Mouse (Mus musculus): ENCODE data around the gene Kdm6b. TPM values are rescaled to one million over a fixed set of nuclear protein-coding genes. Genes with fewer than 3 reads are reported as not detected.
A peak's percentile ranks its signal among the peaks of the same experiment; 100 is the strongest.

Gene Kdm6b
- total RNA-seq, 2 experiments from 2014 or later: 41.7 to 42.8 TPM

DNA sequence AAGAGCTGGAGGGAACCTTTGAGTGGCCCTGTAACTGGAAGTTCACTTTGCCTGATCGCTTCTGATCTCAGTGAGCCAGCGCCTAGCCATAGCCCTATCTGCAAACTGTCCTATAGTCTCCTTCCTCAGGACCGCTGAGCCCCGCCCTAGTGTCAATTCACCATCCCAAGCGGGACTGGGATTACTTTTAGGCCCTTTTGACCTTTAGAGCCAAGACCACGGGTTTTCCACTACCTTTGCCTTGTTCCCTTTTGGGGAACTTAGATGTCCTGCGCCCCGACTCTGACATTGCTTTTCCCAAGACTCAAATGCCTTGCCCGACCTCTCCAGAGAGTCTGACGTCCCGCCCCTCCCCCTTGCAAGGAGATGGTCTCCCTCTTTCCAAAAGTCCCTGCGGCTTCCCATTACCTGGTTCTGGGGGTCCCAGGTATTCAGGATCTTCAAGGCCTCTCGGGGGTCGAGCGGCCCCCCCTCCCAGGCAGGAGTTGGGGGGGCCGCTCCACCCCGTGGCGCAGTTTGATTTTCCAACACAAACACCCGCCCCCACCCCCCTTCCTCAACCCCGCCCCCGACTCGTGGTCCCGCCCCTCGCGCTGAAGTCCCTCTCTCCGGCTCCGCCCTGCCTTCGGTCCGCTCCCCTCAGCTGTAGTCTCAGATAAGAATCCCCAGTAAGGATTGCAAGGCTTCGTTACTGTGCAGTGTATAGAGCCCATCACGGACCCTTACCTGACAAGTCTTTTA is 6.5 kb upstream of the Kdm6b start:
- DNase-seq (ENCODE audit: low spot score in 2 of 2): no peak

DNA sequence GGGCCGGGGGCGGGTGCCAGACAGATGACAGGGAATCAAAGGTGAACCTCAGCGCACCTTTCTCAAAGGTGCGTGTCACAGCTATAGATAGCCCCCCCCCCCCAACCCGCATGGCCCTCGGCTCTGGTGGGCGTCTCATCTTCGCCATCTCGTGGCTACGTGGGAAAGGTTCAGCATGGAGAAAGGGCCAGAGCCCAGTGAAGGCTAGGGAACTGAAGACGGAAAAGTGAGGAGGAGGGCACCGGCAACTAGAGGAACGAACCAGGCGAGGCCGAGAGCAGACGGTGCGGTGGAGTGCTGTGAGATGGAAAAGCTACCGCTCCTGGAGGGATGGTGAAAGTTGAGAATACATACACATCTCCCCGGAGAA is 6.0 kb upstream of the Kdm6b start:
- no peak for DNase-seq (ENCODE audit: low spot score in 2 of 2)

DNA sequence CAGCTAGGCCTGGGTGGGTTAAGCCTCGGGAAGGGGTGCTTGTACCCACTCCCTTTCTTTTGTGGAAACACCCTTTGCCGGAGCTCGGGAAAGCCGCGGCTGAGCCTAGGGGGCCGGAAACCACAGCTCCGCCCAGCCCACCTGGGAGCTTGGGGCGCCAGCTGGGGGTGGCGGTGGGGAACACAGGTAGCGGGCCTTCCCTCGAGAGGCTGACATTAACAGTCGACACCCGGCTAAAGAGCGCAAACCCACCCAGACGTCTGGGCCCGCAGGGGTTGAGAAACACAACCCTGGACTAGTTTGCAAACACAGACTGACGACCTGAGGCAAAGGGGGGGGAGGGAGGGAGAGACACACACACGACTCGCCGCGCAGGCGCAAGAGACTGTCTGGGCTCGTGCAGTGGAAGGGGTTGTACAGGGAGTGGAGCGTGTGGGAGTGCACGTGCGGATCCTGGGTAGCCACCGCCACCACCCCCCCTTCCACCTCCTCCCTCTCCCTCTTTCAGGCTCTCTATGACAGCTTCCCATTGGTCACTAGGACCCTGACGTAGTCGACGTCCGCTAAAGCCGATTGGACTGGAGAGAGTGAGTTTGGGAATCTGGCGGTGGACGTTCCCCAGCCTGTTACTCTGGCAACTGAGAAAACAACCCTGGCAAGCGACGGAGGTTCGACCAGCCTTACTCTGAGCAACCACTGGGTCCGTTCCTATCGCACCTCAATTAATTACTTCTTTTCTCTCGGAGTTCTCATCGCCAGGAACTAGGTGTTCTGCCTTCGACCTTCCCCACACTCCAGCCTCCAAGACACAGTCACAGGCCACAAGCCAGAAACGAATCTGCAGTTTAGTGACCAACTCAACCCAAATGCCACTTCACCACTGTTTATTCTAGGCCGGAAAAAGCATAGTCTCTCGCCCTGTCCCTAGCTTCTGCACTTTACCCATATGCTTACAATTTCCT is 5.3 kb upstream of the Kdm6b start:
- DNase-seq (ENCODE audit: low spot score in 2 of 2): peak; percentile 85 to 96

DNA sequence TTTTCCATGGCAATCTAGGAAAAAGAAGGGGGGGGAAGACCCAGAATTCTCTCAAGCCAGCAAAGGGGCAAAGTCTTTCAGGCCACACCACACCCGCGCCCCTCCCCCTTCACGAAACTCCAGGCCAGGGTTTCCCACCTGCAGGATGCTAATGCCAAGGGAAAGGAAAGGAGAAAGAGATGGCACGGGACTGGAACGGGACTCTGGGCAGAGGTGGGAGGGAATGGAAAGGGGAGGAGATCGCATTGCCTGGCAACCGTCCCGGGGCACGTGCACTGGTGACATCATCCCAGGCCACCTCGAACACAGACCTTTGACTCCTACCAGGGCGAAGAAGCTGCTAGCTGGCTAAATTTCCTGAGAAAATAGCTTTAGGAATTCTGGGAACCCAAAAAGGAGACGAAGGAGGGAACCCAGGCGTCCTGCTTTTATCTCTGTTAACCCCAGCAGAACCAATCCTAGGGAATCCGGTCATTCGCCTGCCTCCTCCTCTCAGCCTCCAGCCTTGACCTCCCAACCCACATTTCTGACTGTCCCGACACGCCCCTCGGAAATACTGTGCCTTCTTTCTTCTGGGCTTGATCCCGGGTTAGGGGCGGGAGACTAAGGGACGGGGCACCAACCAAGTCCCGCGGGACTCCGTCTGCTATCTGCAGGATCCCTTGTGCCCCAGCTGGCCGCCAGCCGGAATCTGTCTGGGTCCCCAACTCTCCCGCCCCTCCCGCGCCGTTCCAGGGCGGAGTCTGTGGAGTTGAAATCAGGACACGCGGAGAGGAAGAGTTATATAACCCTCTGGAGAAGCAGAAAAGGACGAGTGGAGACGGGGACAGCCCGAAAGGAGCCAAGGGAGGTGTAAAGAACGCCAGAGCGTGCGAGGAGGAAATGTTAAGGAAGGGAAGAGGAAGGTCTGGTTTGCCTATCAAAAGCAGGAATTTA is 4.2 kb upstream of the Kdm6b start:
- DNase-seq (ENCODE audit: low spot score in 2 of 2): peak; percentile 92 to 96

DNA sequence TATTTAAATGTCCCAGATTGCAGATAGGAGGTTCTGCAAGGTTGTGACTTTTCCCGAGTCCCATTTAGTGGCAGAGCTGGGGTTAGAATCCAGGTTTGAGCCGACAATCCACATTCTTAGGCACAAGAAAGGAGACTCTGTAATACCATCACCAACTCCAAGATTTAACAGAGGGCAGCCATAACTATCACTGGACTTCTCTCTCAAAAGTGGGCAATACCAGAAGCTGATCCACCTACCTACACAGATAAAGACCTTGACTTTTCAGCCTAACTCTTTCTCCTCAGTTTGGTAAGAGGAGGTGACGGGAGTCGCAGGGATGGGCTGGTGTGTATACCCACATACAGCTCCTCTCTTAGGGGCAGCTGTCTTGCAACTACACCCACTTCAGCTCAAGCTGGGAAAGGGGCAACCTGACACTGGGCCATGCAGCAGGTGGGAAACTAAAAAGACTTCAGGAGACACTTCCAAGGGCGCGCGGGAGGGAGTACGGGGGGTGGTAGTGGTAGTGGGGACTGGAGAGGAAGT is 3.5 kb upstream of the Kdm6b start:
- DNase-seq (ENCODE audit: low spot score in 2 of 2): no peak

DNA sequence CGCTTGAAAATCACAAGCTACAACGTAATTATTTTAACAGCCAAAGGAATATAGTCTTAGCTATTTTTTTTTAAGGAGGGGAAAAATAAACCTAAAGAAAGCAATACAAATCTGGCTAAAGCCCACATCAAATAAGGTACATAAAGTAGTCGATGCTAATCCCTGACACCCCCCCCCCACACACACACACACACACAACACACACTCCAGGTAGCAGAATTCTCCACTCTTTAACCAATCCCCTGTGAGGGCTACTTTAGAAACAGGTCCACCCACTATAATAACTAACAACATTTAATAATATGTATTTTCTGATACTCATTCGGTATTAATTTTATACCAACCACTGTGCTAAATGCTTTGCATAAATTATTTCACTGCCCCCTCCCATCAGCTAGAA is 3.0 kb upstream of the Kdm6b start:
- DNase-seq (ENCODE audit: low spot score in 2 of 2): no peak

DNA sequence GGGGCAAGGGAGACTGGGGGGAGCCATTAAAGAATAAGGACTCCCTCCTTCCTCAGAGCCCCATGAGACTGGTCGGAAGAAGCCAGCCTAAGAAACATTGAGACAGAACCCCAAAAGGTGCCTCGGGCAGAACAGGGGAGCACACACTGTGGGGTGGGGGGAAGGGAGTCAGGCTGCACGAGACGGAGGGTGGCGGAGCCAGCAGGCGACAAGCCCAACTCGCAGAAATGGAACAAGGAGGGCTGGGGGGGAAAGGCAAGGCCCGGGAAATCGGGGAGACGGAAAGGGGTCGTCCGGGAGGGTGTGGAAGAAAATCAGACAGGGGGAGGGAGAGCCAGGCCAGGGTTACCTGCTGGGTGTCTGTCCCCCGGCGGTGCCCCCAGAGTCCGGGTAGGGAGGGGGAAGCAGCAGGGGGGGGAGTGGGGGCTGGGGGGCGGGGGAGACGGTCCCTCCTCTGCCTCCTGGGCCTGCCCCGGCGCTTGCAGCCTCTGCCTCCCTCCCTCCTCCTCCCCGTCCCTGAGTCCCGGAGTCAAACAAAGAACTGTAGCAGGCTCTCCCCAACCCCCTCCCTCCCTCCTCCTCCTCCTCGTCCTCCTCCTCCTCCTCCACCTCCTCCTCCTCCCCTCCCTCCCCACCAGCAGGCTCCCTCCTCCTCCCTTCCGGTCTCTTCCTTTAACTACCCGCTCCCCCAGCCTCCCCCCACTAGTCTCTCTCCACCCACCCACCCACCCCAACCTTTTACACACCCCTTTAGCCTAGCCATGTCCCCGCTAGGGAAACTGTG is 2.4 kb upstream of the Kdm6b start:
- DNase-seq (ENCODE audit: low spot score in 2 of 2): peak in 1 of 2 experiments; percentile 63

DNA sequence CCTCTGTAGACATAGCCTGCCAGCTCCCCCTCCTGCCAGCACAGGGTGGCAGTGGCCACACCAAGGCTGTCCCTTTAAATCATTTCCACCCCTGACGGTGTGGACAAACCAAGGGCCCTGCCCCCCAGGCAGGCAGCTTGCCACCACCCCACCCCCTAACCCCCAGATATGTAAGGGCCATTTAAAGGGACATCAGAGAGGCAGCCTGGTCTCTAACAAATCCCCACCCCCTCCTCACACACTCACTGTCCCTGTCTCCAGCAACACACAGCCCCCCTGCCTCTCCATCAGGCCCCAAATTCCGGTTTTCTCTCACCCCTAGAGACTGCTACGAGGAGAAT is 1.8 kb upstream of the Kdm6b start:
- peak; percentile 59 to 75 for DNase-seq (ENCODE audit: low spot score in 2 of 2)

DNA sequence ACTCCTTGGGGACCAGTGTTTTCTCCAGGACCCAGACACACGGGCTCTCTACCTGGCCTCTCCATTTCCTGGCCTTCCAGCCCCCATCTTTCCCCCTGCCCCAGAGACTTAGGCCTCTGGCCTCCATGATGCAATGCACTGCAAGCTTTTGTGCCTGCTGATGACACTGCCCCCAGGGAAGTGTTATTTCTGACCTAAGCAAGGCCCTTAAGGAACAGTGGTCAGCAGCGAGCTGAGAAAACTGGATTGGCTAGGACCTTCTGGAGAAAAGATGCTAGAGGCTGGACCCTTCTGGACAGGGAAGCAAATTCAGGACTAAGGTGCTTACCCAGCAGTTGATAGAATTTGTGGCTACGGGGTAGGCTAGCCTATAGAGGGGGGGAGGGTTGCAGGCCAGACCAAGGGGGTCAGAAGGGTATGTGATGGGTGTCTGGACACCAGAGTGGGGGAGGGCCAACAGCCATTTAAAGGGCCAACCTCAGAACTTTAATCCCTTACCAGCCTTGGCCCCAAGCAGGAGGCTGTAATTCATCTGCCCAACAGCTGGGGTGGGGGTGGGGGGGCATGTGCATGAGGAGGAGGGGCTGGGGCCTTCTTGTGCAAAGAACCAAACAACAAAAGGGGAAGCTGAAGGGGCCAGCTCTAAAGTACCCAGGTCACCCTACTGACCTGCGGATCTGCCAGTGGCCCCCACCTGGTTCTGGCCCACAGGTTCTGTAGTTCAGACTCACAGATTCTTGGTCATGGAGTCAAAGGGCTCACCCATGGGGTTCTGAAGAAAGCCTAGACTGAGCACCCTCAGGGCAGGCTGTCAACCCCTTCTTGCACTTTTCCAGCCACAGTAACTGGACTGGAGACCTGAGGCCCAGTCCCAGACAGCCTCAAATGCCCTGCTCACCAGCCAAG is 1.2 kb upstream of the Kdm6b start:
- DNase-seq (ENCODE audit: low spot score in 2 of 2): no peak

DNA sequence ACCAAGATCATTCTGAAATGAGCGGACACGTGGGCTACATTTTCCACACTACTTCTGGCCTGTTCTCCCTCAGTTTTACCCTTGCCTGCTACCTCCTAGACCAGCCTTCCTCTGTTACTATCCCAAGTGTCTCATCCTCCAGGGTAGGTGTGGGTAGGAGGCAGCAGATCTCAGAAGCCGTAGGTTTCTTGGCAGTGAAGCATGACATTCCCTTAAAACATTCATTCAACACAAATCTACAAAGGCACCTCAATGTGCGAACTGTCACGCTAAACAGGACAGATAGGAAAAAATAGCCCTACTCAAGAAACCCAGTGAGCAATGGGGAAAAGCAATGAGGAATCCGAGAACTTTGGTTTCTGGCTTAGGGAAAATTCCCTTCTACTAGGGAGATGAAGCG is 927 bp downstream of the Kdm6b start:
- DNase-seq (ENCODE audit: low spot score in 2 of 2): no peak

DNA sequence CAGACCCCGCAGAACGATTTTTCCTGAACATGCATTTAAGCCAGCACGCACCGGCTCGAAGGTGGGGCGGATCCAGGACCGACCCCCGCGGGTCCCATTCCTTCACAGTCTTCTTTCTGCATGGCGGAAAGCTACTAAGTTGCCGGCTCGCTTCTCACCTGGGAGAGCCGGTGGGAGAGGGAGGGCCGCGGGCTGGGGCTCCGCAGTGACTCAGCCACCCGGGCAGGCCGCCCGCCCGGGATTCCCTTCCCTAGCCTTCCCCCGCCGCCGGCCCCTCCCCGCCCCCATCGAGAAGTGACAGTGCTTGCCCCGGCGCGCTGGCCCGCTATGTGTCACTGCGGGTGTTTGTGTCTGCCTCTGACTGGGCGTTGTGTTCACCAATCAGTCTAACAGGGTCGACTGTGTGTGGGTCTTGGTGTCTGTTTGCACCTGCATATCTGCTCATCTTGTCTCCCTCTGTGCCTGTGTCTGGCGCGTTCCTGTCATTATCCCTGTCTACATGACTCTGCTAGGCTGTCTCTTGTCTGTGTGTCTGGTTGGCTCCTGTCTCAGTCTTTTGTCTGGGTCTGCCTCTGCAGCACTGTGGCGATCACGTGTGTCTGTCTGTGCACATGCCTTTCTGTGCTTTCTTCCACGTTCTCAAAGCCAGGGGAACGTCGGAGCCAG is 1.8 kb downstream of the Kdm6b start:
- peak in 1 of 2 experiments; percentile 51 for DNase-seq (ENCODE audit: low spot score in 2 of 2)

DNA sequence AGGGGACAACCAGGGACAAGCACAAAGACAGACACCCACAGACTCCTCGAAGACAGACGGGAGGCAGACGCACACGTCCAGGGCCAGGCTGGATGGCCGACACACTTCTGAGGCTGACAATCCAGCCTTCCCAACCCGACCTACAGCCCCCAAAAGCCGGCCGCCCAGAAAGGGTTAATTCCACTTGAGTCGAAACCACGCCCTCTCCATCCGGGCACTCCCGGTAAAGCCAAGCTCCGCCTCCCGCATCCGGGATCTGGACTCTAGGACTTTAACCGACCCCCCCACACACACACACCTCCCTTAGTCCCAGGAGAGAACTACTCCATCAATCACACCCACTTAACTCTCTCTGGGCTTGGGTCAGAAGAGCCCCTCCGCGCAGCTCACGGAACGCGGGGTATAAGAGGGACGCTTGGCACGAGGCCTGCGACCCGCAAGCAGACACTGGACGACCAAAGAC is 2.4 kb downstream of the Kdm6b start:
- peak; percentile 93 to 96 for DNase-seq (ENCODE audit: low spot score in 2 of 2)

DNA sequence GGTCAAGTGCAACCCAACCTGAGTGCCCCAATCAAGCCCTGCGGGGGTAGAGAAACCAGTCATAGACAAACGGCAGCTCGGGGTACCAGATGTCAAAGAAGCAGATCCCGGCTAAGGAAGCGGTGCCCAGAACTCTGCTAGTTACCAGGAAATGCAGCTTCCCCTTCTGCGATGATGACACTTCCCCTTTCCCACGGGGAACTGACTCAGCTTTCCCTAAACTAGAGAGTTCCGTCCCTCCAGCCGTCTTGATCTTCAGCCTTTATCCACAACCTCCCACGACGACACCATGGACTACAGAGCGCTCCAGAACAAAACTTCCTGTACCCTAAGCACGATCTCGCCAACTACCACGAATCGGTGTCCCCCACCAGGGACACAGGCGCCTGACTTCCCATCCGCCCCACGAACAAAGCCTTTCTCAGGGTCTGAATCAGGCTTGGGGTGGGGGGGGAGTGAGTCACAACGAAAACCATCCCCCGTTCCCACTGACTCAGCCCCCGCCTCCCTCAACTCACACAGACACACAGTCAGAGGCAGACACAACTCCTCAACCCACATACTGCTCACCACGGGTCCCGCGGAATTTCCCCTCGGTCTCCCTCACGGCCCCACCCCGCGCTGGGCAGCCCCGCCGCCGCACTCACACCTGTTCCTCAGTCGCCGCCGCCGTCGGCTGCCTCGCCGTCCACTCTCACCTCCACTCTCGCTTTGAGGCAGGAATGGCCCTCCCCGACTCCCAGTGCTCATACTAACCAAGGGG is 3.0 kb downstream of the Kdm6b start:
- DNase-seq (ENCODE audit: low spot score in 2 of 2): peak; percentile 65 to 70

DNA sequence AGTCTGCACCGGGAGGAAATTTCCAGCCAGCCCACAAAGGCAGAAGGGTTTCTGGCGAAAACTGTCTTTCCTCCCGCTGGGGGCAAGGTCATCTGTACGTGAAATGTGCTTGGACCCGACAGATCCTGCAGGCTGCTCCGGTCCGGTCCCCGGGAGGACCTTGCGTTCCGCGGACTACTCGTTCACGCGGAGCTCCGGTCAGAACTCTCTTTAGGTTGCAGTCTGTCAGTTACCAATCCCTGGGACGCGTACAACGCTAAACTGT is 3.5 kb downstream of the Kdm6b start:
- DNase-seq (ENCODE audit: low spot score in 2 of 2): peak in 1 of 2 experiments; percentile 55

DNA sequence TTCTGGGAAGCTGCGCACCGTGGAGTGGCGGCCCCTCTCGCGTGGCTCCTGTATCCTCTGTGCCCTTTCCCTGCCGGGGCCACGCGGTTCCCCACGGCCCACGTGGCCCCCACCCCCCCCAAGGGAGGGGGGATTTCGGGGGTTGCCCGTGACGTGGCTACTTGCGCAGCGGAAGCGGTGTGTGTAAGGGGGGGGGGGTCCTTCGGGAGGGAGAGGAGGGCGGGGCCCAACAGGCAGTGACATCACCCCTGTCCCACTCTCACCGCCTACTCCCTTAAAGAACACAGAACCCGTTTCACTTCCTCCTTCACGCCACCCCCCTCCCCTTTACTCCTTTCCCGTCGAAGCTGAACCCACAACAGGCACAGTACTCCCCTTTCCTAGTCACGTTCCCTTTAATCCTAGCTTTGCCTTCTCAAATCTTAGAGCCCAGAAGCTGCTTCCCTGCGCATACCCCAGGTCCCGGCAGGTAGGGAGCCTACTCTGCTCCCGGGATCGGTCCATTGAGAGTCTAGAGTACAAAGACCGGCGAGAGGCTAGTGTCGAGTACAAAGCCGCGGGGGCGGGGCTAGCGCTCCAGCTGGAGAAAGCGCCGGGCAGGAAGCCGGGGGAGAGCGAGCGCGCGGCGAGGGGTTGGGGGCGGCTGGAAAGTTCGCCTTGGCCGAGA is 4.0 kb downstream of the Kdm6b start:
- peak; percentile 80 to 83 for DNase-seq (ENCODE audit: low spot score in 2 of 2)

DNA sequence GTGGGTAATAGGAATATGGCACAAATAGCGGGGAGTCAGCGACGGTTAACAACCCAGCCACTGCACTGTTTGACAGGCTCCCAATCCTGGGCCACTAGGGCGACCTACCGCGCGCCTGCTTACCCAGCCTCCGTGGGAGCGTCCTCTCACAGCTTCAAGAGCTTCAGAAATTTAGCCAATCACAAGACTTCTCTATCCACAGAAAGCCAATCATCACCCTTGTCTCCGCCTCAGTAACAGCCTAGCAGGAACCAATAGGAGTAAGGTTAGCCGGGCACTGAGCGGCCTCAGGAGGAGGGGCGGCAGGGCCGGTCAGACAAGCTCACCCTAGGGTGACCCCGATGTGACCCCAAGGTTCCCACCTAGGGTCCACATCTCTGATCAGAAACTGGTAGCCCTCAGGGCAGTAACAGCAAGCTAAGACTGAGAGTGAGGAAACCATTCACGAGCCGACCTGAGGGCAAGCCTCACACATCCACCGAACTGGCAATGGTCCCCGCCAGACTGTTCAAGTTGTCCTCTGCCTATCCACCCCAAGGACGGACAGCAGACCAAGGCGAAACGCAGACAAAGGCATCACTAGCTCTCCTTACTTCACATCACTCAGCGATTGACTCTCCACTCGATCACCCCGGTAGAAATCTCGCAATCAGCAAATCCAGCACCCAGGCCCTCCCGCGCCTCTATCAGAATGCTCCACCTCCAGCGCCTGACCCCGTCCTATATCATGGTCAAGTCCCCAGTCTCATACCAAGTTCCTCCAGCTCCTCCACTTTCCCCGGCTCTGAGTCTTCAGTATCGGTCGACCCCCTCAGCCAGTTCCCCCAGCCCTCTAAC is 4.7 kb downstream of the Kdm6b start:
- DNase-seq (ENCODE audit: low spot score in 2 of 2): peak; percentile 82 to 91

DNA sequence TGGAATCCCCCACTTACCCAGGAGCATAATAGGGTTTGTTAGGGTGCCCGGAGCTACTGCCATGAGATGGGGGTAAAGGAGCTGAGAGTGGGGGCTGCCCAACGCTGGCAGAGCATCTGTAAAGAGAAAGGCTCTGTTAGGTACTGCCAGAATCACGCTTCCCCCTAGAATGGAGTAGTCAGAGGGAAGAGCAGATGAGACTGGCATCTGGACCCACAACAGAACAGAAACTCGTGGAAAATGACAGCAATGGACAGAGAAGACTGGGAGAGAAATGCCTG is 5.8 kb downstream of the Kdm6b start:
- DNase-seq (ENCODE audit: low spot score in 2 of 2): no peak

Measured in layer of hippocampus, postnatal 14 days (tissue).